Mouse (Mus musculus) MEL (cell line): ENCODE results near the gene Cdkn2aipnl. TPM values are rescaled to one million over a fixed set of nuclear protein-coding genes. Genes with fewer than 3 reads are reported as not detected.

Source experiments
- DNase-seq: peaks from one replicate; pipeline ENCODE4 v3.0.0; 2011; ENCODE audit warnings: low read depth, low spot score
- H3K27ac ChIP-seq: 2 replicates; pipeline ENCODE4 v1.5.1; 2012; ENCODE audit warnings: low read depth, mild to moderate bottlenecking, control low read depth, low read length, moderate library complexity; ENCODE audit not compliant: control insufficient read depth
- H3K27me3 ChIP-seq, 2 experiments: fragments of 150-350 bp in 1 of 2; sonication (generic) in 1 of 2; 2 replicates each; pipeline ENCODE4 v1.6.1; 2012; ENCODE audit warnings: low read length in 2 of 2, mild to moderate bottlenecking in 2 of 2, improper control_type of control experiment in 1 of 2, moderate library complexity in 1 of 2; ENCODE audit not compliant: insufficient read depth in 2 of 2, control insufficient read depth in 1 of 2
- H3K36me3 ChIP-seq, 2 experiments: 2 replicates each; pipeline ENCODE4 v1.6.1; 2012 to 2014; ENCODE audit warnings: low read length in 2 of 2, improper control_type of control experiment in 1 of 2, inconsistent platforms in 1 of 2, mild to moderate bottlenecking in 1 of 2; ENCODE audit not compliant: insufficient read depth in 2 of 2, control insufficient read depth in 1 of 2
- H3K4me1 ChIP-seq, 2 experiments: fragments of 150-350 bp in 1 of 2; sonication (generic) in 1 of 2; 2 replicates each; pipeline ENCODE4 v1.6.1; 2012; ENCODE audit warnings: low read length in 2 of 2, improper control_type of control experiment in 1 of 2, mild to moderate bottlenecking in 1 of 2; ENCODE audit not compliant: insufficient read depth in 2 of 2, control insufficient read depth in 1 of 2
- H3K4me3 ChIP-seq, 2 experiments: fragments of 150-350 bp in 1 of 2; sonication (generic) in 1 of 2; 2 replicates each; pipeline ENCODE4 v1.5.1; 2012; ENCODE audit warnings: low read depth in 2 of 2, low read length in 2 of 2, mild to moderate bottlenecking in 2 of 2, moderate library complexity in 2 of 2, control low read depth in 1 of 2, improper control_type of control experiment in 1 of 2; ENCODE audit not compliant: control insufficient read depth in 1 of 2, insufficient read depth in 1 of 2
- H3K79me2 ChIP-seq: 2 replicates; pipeline ENCODE4 v1.6.1; 2012; ENCODE audit warnings: mild to moderate bottlenecking, low read length, moderate library complexity; ENCODE audit not compliant: control insufficient read depth, poor library complexity, insufficient read depth
- H3K9ac ChIP-seq: 2 replicates; pipeline ENCODE4 v1.6.1; 2012; ENCODE audit warnings: low read depth, mild to moderate bottlenecking, control low read depth, low read length, moderate library complexity; ENCODE audit not compliant: control insufficient read depth, poor library complexity, severe bottlenecking
- H3K9me3 ChIP-seq: fragments of 150-350 bp; sonication (generic); replicated peaks from 2 replicates; pipeline ENCODE4 v1.6.1; 2012; ENCODE audit warnings: mild to moderate bottlenecking, low read length, improper control_type of control experiment, moderate library complexity; ENCODE audit not compliant: insufficient read depth
- CHD2 ChIP-seq: IDR thresholded peaks from 2 replicates; pipeline ENCODE4 v1.6.1; 2011; ENCODE audit warnings: low read length, improper control_type of control experiment
- CTCF ChIP-seq, 3 experiments: IDR thresholded peaks in 2 of 3; conservative IDR thresholded peaks in 1 of 3; 2 replicates each; pipeline ENCODE4 v1.5.1; 2011 to 2012; ENCODE audit warnings: low read length in 3 of 3, low read depth in 2 of 3, mild to moderate bottlenecking in 2 of 3, improper control_type of control experiment in 1 of 3, inconsistent platforms in 1 of 3, mixed read lengths in 1 of 3, moderate library complexity in 1 of 3; ENCODE audit not compliant: control insufficient read depth in 1 of 3, insufficient read depth in 1 of 3, poor library complexity in 1 of 3, severe bottlenecking in 1 of 3
- ELF1 ChIP-seq: IDR thresholded peaks from 2 replicates; pipeline ENCODE4 v1.6.1; 2014; ENCODE audit warnings: low read depth, mild to moderate bottlenecking, inconsistent platforms, low read length, improper control_type of control experiment, moderate library complexity
- EP300 ChIP-seq, 2 experiments: IDR thresholded peaks; 2 replicates each; pipeline ENCODE4 v1.6.1; 2011; ENCODE audit warnings: improper control_type of control experiment in 2 of 2, low read length in 2 of 2, low read depth in 1 of 2, mild to moderate bottlenecking in 1 of 2
- ETS1 ChIP-seq: IDR thresholded peaks from 2 replicates; pipeline ENCODE4 v1.6.1; 2012; ENCODE audit warnings: low read depth, mild to moderate bottlenecking, inconsistent platforms, low read length, improper control_type of control experiment, moderate library complexity
- MAZ ChIP-seq: IDR thresholded peaks from 2 replicates; pipeline ENCODE4 v1.6.1; 2012; ENCODE audit warnings: low read depth, mild to moderate bottlenecking, inconsistent platforms, low read length, improper control_type of control experiment
- MYC ChIP-seq: IDR thresholded peaks from 2 replicates; pipeline ENCODE4 v1.6.1; 2011; ENCODE audit warnings: low read depth, mild to moderate bottlenecking, low read length, improper control_type of control experiment, moderate library complexity
- NRF1 ChIP-seq: IDR thresholded peaks from 2 replicates; pipeline ENCODE4 v1.6.1; 2014; ENCODE audit warnings: low read depth, mild to moderate bottlenecking, inconsistent platforms, low read length, improper control_type of control experiment, moderate library complexity; ENCODE audit not compliant: poor library complexity, insufficient read depth, severe bottlenecking
- POLR2AphosphoS2 ChIP-seq: IDR thresholded peaks from 2 replicates; pipeline ENCODE4 v1.6.1; 2011; ENCODE audit warnings: low read length, improper control_type of control experiment
- TBP ChIP-seq: IDR thresholded peaks from 2 replicates; pipeline ENCODE4 v1.8.0; 2011; ENCODE audit warnings: low read depth, low read length, improper control_type of control experiment
- USF1 ChIP-seq: IDR thresholded peaks from 2 replicates; pipeline ENCODE4 v1.6.1; 2014; ENCODE audit warnings: low read depth, mild to moderate bottlenecking, inconsistent platforms, low read length, improper control_type of control experiment, moderate library complexity
- ZC3H11A ChIP-seq: IDR thresholded peaks from 2 replicates; pipeline ENCODE4 v1.6.1; 2012; ENCODE audit warnings: low read depth, mild to moderate bottlenecking, inconsistent platforms, low read length, improper control_type of control experiment
- ZKSCAN1 ChIP-seq: IDR thresholded peaks from 2 replicates; pipeline ENCODE4 v1.6.1; 2012; ENCODE audit warnings: low read depth, mild to moderate bottlenecking, inconsistent platforms, low read length, improper control_type of control experiment, moderate library complexity
- ZNF384 ChIP-seq: IDR thresholded peaks from 2 replicates; pipeline ENCODE4 v1.6.1; 2012; ENCODE audit warnings: low read depth, mild to moderate bottlenecking, inconsistent platforms, low read length, improper control_type of control experiment
- polyA plus RNA-seq, 2 experiments: library from polyadenylated mRNA; stranded (reverse) in 1 of 2; unstranded in 1 of 2; fragments of >175 nt in 1 of 2; fragments of >200 nt in 1 of 2; gene quantifications; 2 replicates each; pipeline versions ENCODE4 v1.2.1 to v1.2.4; 2012; ENCODE audit warnings: low replicate concordance in 2 of 2, low read depth in 1 of 2; ENCODE audit not compliant: insufficient read length in 2 of 2, insufficient read depth in 1 of 2, missing spikeins in 1 of 2
- total RNA-seq: library from RNA; depleted of rRNA; stranded (reverse); fragments of 300-350 nt; gene quantifications from 2 replicates; pipeline ENCODE4 v1.2.3, GENCODE M21; 2012

The Cdkn2aipnl gene
- total and polyA plus RNA-seq, 3 experiments: 74.5 to 111 TPM; not detected in 1

GRCm38 (mm10) chr11:51937361-51937781 lies 30.1 kb upstream of the Cdkn2aipnl start:
- DNase-seq: no peak
- Histone ChIP-seq H3K27me3 (no peaks in the 10 kb centered on the region), H3K4me3 (no peak overlapping the region), H3K4me1 (no peaks in the 10 kb centered on the region), H3K36me3 (no peaks in the 10 kb centered on the region), H3K79me2 (no peaks in the 10 kb centered on the region), H3K27ac (no peak overlapping the region), H3K9me3 (no peaks in the 10 kb centered on the region), H3K9ac (no peak overlapping the region)
- TF ChIP-seq NRF1 (no peak), USF1 (no peak), ZNF384 (no peak), ETS1 (no peak), MAZ (no peak)

- Histone ChIP-seq H3K27me3 (no peaks in the 10 kb centered on the region), H3K27ac (no peak overlapping the region), H3K9ac (no peak overlapping the region)
- no peak for TF ChIP-seq CTCF (IDR thresholded peaks at IDR 0.05 in 2 of 3, conservative IDR thresholded peaks at IDR 0.05 in 1 of 3; ENCODE audit: control insufficient read depth in 1 of 3, insufficient read depth in 1 of 3, low read depth in 2 of 3, low read length in 3 of 3, poor library complexity in 1 of 3, severe bottlenecking in 1 of 3)
- no peak for TF ChIP-seq MAZ
- no peak for TF ChIP-seq ELF1
- TF ChIP-seq TBP: no peak
- no peak for TF ChIP-seq EP300 (IDR thresholded peaks at IDR 0.05; ENCODE audit: low read depth in 1 of 2, low read length in 2 of 2)
- TF ChIP-seq, all 39 proteins: peak for 0
- DNase-seq: no peak
- no peaks in the 10 kb centered on the region for H3K79me2 ChIP-seq
- H3K4me1 ChIP-seq: no peaks in the 10 kb centered on the region
- H3K36me3 ChIP-seq: no peaks in the 10 kb centered on the region
- H3K9me3 ChIP-seq: no peaks in the 10 kb centered on the region
- H3K4me3 ChIP-seq: no peak overlapping the region
These were observed 28.5 kb upstream of the Cdkn2aipnl start for GRCm38 (mm10) chr11:51938817-51939589.

- Histone ChIP-seq H3K4me1 (no peaks in the 10 kb centered on the region), H3K27me3 (no peaks in the 10 kb centered on the region), H3K27ac (no peak overlapping the region), H3K4me3 (no peak overlapping the region), H3K9ac (no peak overlapping the region), H3K9me3 (no peaks in the 10 kb centered on the region), H3K36me3 (no peaks in the 10 kb centered on the region), H3K79me2 (no peaks in the 10 kb centered on the region)
- no peak for TF ChIP-seq ZKSCAN1
- TF ChIP-seq ETS1: no peak
- TF ChIP-seq EP300 (IDR thresholded peaks at IDR 0.05; ENCODE audit: low read depth in 1 of 2, low read length in 2 of 2): no peak
- no peak for TF ChIP-seq POLR2AphosphoS2
- TF ChIP-seq ELF1: no peak
- no peak for TF ChIP-seq CHD2
- TF ChIP-seq ZC3H11A: no peak
- no peak for TF ChIP-seq MYC
- no peak for DNase-seq
These were observed 27.9 kb upstream of the Cdkn2aipnl start for GRCm38 (mm10) chr11:51939590-51939955.
